In the genomic region with DNA sequence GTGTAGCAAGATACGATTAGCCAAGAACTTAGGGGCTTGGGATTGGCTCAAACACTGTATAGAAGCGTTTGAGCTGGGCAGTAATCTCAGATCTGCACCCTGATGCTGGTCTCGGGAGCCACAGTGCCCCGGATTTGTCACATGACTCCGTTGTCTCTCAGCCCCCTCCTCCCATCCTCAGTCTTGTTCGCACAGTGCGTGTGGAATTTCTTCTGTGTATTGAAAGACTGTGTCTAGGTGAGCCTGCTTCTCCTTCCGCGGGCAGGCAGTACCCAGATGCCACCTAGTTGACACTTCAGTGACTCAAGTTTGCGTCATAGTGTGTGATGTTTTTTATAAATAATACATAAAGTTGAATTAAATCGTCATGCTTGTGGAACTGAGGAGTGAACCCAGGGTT, we compare ENCODE assay signal across 16 mouse cellular contexts.
"Had no signal": no experiment of that assay in that cellular context is flagged by ENCODE, and none has a peak within 500 bp of the region (broad histone marks: within the 10 kb centered on the region; RNA-seq: fewer than 3 reads in every experiment).

No protein-coding gene starts in this region.

- H3K27me3 ChIP-seq: kidney, embryonic 15.5 days; limb, embryonic 12.5 days; liver, embryonic 13.5 days; neural tube, embryonic 12.5 days had no signal

- H3K27ac ChIP-seq: kidney, embryonic 15.5 days; limb, embryonic 12.5 days; liver, embryonic 13.5 days; neural tube, embryonic 12.5 days had no signal

- H3K4me2 ChIP-seq: kidney, embryonic 15.5 days; limb, embryonic 12.5 days; liver, embryonic 13.5 days; midbrain, embryonic 11.5 days; neural tube, embryonic 12.5 days had no signal

- H3K9ac ChIP-seq: kidney, embryonic 15.5 days; limb, embryonic 12.5 days; liver, embryonic 13.5 days; liver, postnatal 0 days; neural tube, embryonic 12.5 days had no signal

- H3K4me1 ChIP-seq: limb, embryonic 12.5 days; liver, embryonic 13.5 days; neural tube, embryonic 12.5 days had no signal

- ATAC-seq: liver, postnatal 0 days had no signal

- H3K4me3 ChIP-seq: kidney, embryonic 15.5 days; limb, embryonic 12.5 days; liver, embryonic 13.5 days; myocyte; neural tube, embryonic 12.5 days had no signal

- DNase-seq: kidney, adult 2 months; kidney, postnatal 25 days; layer of hippocampus, adult 9-11 months; liver; liver, embryonic 13.5 days; liver, postnatal 0 days; lung, postnatal 36 days; right cerebral cortex, postnatal 4 days; spleen, adult 18-20 months; thymus, adult 18-20 months; thymus, postnatal 25 days had no signal

- H3K9me3 ChIP-seq: liver, embryonic 13.5 days had no signal
